Mouse (Mus musculus) testis, adult 2 months (tissue): ENCODE results near the gene Fkbp6.

Source experiments
- CTCF ChIP-seq: fragments of 200-500 bp; IDR thresholded peaks from 2 replicates; pipeline ENCODE4 v1.5.1; 2012; ENCODE audit warnings: low read depth, mild to moderate bottlenecking, inconsistent platforms, low read length, moderate library complexity; ENCODE audit not compliant: control insufficient read depth, insufficient read depth, insufficient replicate concordance
- POLR2A ChIP-seq: fragments of 200-500 bp; IDR thresholded peaks from 2 replicates; pipeline ENCODE4 v1.6.1; 2012; ENCODE audit warnings: low read depth, mild to moderate bottlenecking, inconsistent platforms, low read length, moderate library complexity; ENCODE audit not compliant: control insufficient read depth

DNA sequence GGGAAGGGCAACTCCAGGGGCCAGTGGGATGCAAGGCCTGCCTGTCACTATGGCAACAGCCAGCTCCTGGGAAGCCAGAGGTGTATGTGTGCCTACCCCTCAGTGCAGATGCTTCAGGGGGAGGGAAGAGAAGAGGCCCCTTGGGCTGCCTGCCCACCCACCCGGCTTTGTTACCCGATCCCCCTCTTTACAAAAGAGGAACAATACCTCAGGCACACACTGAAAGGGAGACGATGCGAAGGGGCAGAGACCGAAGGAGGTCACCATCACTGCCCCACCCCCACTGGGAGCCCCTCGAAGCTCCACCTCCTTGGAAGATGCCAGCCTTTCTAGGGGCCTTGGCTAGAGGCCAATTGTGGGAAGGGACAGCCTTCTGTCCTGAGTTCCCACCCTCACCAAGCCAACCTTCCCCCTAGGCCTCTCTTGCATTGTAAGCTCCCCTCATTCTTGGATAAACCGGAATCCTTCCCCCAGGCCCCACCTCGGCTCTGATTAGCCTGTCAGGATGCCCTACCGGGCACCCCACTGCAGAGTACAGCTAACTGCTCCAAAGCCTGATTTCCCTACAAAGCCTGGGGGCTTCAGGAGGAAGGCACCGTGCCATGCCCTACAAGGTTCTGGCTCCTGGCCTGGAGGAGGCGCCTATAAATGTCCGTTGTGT lies 96.0 kb downstream of the Fkbp6 start:
- no peak for TF ChIP-seq POLR2A
- no peak for TF ChIP-seq CTCF
